Mouse (Mus musculus) forebrain, embryonic 14.5 days (tissue): Measurements from ENCODE around the gene Fgfr2. TPM values are rescaled to one million over a fixed set of nuclear protein-coding genes. Genes with fewer than 3 reads are reported as not detected.
"Not testable (repeated sequence)": the region's sequence is repeated elsewhere in the genome, so short reads cannot be mapped to it uniquely, and the experiment has no call there.

ENCODE experiments used
- ATAC-seq: fragments of 200-750 bp; cut with Nextera tagmentation; 2 replicates; pipeline ENCODE4 v1.8.0; 2017; ENCODE audit warnings: mild to moderate bottlenecking, moderate library complexity
- DNase-seq: peaks from one replicate; pipeline ENCODE4 v3.0.0-alpha.2; 2015; ENCODE audit warnings: low spot score
- H3K27ac ChIP-seq: fragments of 300-500 bp; sonication (generic); 2 replicates; pipeline ENCODE4 v1.5.1; 2014; ENCODE audit warnings: low read depth, mild to moderate bottlenecking, control low read depth, low read length, moderate library complexity
- H3K27me3 ChIP-seq: fragments of 300-500 bp; sonication (generic); replicated peaks from 2 replicates; pipeline ENCODE4 v1.6.1; 2014; ENCODE audit warnings: low read length, control low read depth, mixed read lengths; ENCODE audit not compliant: control insufficient read depth, insufficient read depth
- H3K36me3 ChIP-seq: fragments of 300-500 bp; sonication (generic); 2 replicates; pipeline ENCODE4 v1.6.1; 2014; ENCODE audit warnings: low read length, control low read depth; ENCODE audit not compliant: control insufficient read depth, insufficient read depth
- H3K4me1 ChIP-seq: fragments of 300-500 bp; sonication (generic); 2 replicates; pipeline ENCODE4 v1.6.1; 2014; ENCODE audit warnings: antibody characterized with exemption, low read length, control low read depth; ENCODE audit not compliant: control insufficient read depth, insufficient read depth
- H3K4me2 ChIP-seq: fragments of 300-500 bp; sonication (generic); 2 replicates; pipeline ENCODE4 v1.6.1; 2014; ENCODE audit warnings: mild to moderate bottlenecking, control low read depth, low read length
- H3K4me3 ChIP-seq: fragments of 300-500 bp; sonication (generic); 2 replicates; pipeline ENCODE4 v1.5.1; 2014; ENCODE audit warnings: low read depth, low read length, control low read depth
- H3K9ac ChIP-seq: fragments of 300-500 bp; sonication (generic); 2 replicates; pipeline ENCODE4 v1.6.1; 2014; ENCODE audit warnings: mild to moderate bottlenecking, low read length, control low read depth, moderate library complexity
- H3K9me3 ChIP-seq: fragments of 300-500 bp; sonication (generic); replicated peaks from 2 replicates; pipeline ENCODE4 v1.6.1; 2016; ENCODE audit warnings: low read length, control low read depth, mixed read lengths; ENCODE audit not compliant: control insufficient read depth
- WGBS: fragments of 180-500 bp; shearing (Covaris S2); extraction: QIAGEN DNeasy Blood & Tissue Kit; methylation state at CpG from one replicate; pipeline ENCODE4 v1.1.7; 2014; 5-methylcytosine and 5-hydroxymethylcytosine counted together
- polyA plus RNA-seq: library from polyadenylated mRNA; unstranded; fragments of >200 nt; fragmentation: Nextera tagmentation; extraction: Ambion mirVana; gene quantifications from 2 replicates; pipeline ENCODE4 v1.2.1, GENCODE M21; 2014

Fgfr2 gene
- polyA plus RNA-seq, 1 experiment from 2014 or later, result 35.9 TPM

- no peaks in the 10 kb centered on the region for H3K36me3 ChIP-seq
- no peaks in the 10 kb centered on the region for H3K4me1 ChIP-seq
- DNase-seq (no peak), ATAC-seq (no peak)
- H3K4me3 ChIP-seq, result no peak overlapping the region
- 84% methylated on average over 7 of the region's 7 CpGs for WGBS
- no peak overlapping the region for H3K9ac ChIP-seq
- H3K27ac ChIP-seq, result no peak overlapping the region
- H3K27me3 ChIP-seq, result no peaks in the 10 kb centered on the region
- H3K4me2 ChIP-seq, result no peak overlapping the region
- H3K9me3 ChIP-seq, result no peaks in the 10 kb centered on the region
These were observed 450.6 kb downstream of the Fgfr2 start for GRCm38 (mm10) chr7:132672481-132672959.

GRCm38 (mm10) chr7:132670863-132671165, 452.3 kb downstream of the Fgfr2 start:
- no peak overlapping the region for H3K4me2 ChIP-seq
- WGBS, result 86% methylated on average over 3 of the region's 3 CpGs
- no peaks in the 10 kb centered on the region for H3K9me3 ChIP-seq
- no peak overlapping the region for H3K4me3 ChIP-seq
- ATAC-seq (no peak), DNase-seq (no peak)
- H3K36me3 ChIP-seq, result no peaks in the 10 kb centered on the region
- H3K9ac ChIP-seq, result no peak overlapping the region
- no peak overlapping the region for H3K27ac ChIP-seq
- no peaks in the 10 kb centered on the region for H3K27me3 ChIP-seq
- H3K4me1 ChIP-seq, result 0 out of 2 replicates have a peak, but pooled peaks cover 2% of the 10 kb centered on the region

GRCm38 (mm10) chr7:132669999-132670862, 452.9 kb downstream of the Fgfr2 start:
- Histone ChIP-seq H3K4me1 (peaks cover 7% of the 10 kb centered on the region), H3K27ac (no peak overlapping the region), H3K4me2 (no peak overlapping the region), H3K36me3 (no peaks in the 10 kb centered on the region), H3K9me3 (no peaks in the 10 kb centered on the region), H3K9ac (no peak overlapping the region), H3K4me3 (no peak overlapping the region), H3K27me3 (no peaks in the 10 kb centered on the region)
- no peak for DNase-seq
- WGBS, result 92% methylated on average over 20 of the region's 20 CpGs
- no peak for ATAC-seq

DNA sequence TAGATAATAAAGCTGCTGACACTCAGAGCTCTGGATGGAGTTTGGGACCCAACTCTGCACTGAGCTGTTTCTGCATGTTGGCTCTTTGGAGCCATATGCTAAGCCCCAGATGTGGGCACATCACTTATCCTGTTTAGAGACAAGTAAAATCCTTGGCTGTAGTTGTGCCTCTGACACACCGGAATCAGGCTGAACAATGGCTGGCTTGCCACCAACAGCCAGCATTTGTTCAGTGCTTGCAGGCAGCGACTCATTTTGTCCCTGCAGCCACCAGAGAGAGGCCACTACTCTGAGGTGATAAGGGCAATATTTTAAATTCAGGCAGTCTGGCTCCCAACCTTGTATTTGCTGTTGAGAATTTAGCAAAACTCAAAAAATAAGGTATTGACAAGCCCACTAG, 454.5 kb downstream of the Fgfr2 start:
- Histone ChIP-seq H3K27me3 (no peaks in the 10 kb centered on the region), H3K4me3 (no peak overlapping the region), H3K9me3 (no peaks in the 10 kb centered on the region), H3K9ac (no peak overlapping the region), H3K27ac (no peak overlapping the region), H3K36me3 (no peaks in the 10 kb centered on the region), H3K4me1 (peaks cover 15% of the 10 kb centered on the region), H3K4me2 (no peak overlapping the region)
- 15% methylated on average over 2 of the region's 2 CpGs for WGBS
- DNase-seq, result no peak
- ATAC-seq, result no peak

DNA sequence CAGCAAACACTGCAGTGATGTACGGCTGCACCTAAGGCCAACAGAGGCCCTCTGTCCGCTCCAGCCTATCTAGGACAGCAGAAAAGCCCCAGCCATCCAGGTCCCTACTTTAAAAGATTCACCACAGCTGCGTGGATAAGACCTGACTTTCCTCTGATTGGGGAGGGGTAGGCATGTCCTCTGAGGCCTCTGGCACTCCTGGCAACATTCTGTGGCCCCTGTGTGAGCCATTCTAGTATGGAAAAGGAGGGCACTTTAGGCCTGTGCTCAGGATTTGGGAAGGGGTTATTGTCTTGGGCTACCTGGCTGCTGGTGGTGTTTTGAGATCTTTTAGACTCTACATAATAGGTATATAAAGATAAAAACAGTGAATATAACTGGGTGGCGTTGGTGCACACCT, 456.6 kb downstream of the Fgfr2 start:
- 49% methylated on average over 4 of the region's 4 CpGs for WGBS

DNA sequence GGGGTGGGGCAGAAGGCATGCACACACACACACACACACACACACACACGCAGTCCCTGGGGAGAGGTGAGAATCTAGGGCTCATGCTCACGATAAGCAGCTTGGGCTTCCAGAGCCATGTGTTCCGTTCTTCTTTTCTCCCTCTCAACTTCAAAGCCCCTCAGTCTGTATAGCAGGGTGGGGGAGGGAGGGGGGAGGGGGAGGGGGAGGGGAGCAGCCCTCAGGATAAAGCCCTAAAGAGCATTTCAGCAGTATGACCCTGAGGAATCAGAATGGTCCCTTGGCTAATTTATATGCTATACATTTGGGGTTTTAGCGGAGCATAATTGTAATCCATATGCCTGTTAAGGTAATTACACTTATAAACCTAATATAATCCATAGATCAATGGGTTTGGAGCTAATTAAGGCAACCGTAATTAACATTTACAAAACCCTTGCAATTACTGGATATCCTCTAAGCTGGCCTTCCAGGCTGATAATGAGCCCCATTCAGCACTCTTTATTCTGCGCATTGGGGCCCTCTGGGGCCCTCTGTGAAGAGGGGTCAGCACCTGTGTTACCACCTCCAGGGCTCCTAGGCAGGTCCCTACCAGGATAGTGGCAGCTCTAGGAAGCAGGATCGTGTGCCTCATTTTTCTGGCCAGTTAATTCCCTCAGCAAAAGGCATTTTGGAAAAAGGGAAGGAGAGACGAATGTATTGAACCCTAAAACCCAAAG, 457.3 kb downstream of the Fgfr2 start:
- H3K4me2 ChIP-seq, result no peak overlapping the region
- H3K27me3 ChIP-seq, result no peaks in the 10 kb centered on the region
- WGBS, result 10% methylated on average over 7 of the region's 8 CpGs
- DNase-seq, result peak; percentile 44
- no peaks in the 10 kb centered on the region for H3K36me3 ChIP-seq
- no peaks in the 10 kb centered on the region for H3K9me3 ChIP-seq
- H3K9ac ChIP-seq, result no peak overlapping the region
- H3K27ac ChIP-seq, result no peak overlapping the region
- peaks cover 15% of the 10 kb centered on the region for H3K4me1 ChIP-seq
- peak; percentile 73 for ATAC-seq
- H3K4me3 ChIP-seq, result no peak overlapping the region

More for the DNA sequence above, 456.6 kb downstream of the Fgfr2 start:
- no peaks in the 10 kb centered on the region for H3K27me3 ChIP-seq
- H3K9me3 ChIP-seq, result no peaks in the 10 kb centered on the region
- H3K4me1 ChIP-seq, result peaks cover 15% of the 10 kb centered on the region
- no peaks in the 10 kb centered on the region for H3K36me3 ChIP-seq
- no peak overlapping the region for H3K4me2 ChIP-seq
- no peak overlapping the region for H3K27ac ChIP-seq
- H3K4me3 ChIP-seq, result no peak overlapping the region
- no peak for DNase-seq
- no peak for ATAC-seq
- no peak overlapping the region for H3K9ac ChIP-seq

- no peaks in the 10 kb centered on the region for H3K9me3 ChIP-seq
- no peak overlapping the region for H3K4me3 ChIP-seq
- H3K36me3 ChIP-seq, result no peaks in the 10 kb centered on the region
- no peak overlapping the region for H3K27ac ChIP-seq
- WGBS, result 59% methylated on average over 6 of the region's 6 CpGs
- no peak overlapping the region for H3K4me2 ChIP-seq
- ATAC-seq (no peak), DNase-seq (no peak)
- H3K9ac ChIP-seq, result no peak overlapping the region
- peaks cover 18% of the 10 kb centered on the region for H3K4me1 ChIP-seq
- no peaks in the 10 kb centered on the region for H3K27me3 ChIP-seq
These were observed 458.3 kb downstream of the Fgfr2 start for GRCm38 (mm10) chr7:132664815-132665214.

GRCm38 (mm10) chr7:132662831-132663230, 460.3 kb downstream of the Fgfr2 start:
- H3K4me2 ChIP-seq, H3K36me3 ChIP-seq, H3K27ac ChIP-seq, H3K9ac ChIP-seq, ATAC-seq, H3K27me3 ChIP-seq, H3K9me3 ChIP-seq, DNase-seq, H3K4me3 ChIP-seq: not testable (repeated sequence)
- peaks cover 26% of the 10 kb centered on the region for H3K4me1 ChIP-seq
- 73% methylated on average over 6 of the region's 6 CpGs for WGBS

DNA sequence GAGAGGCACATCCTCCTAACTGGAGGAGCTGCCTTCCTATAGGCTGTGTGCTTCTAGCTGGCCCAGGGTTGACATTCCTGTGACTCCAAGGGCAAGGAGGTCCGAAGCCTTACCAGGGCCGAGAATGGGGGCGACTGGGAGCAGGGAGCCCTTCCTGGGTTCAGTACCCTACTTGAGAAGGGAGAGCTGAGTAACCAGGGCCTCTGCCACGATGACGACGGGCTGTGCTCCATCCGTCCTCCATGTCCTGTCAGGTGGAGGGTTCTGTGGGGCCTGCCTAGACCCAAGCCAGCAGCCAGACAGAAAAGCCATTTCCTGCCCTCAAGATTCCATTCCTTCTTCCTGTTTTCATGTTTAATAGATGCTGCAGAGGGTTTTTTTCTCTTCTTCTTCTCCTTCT, 463.5 kb downstream of the Fgfr2 start:
- no peak for ATAC-seq
- no peak for DNase-seq
- Histone ChIP-seq H3K4me1 (peaks cover 19% of the 10 kb centered on the region), H3K27ac (no peak overlapping the region), H3K4me3 (no peak overlapping the region), H3K36me3 (no peaks in the 10 kb centered on the region), H3K4me2 (no peak overlapping the region), H3K9ac (no peak overlapping the region), H3K9me3 (no peaks in the 10 kb centered on the region), H3K27me3 (no peaks in the 10 kb centered on the region)
- WGBS, result 77% methylated on average over 7 of the region's 7 CpGs
